Mouse (Mus musculus): ENCODE data around the gene Chit1.

Chit1 gene

GRCm38 (mm10) chr1:134150745-134151144 lies 39.7 kb downstream of the Chit1 start:
- DNase-seq, result no peak

GRCm38 (mm10) chr1:134151655-134152412 lies 40.8 kb downstream of the Chit1 start:
- DNase-seq, result peak; percentile 10 to 63

GRCm38 (mm10) chr1:134152626-134153590 lies 41.9 kb downstream of the Chit1 start:
- DNase-seq, result no peak

- DNase-seq, result no peak
These were observed 43.1 kb downstream of the Chit1 start for GRCm38 (mm10) chr1:134154121-134154520.

GRCm38 (mm10) chr1:134154655-134155054 lies 43.6 kb downstream of the Chit1 start:
- no peak for DNase-seq

GRCm38 (mm10) chr1:134160404-134160803 lies 49.4 kb downstream of the Chit1 start:
- no peak for DNase-seq

GRCm38 (mm10) chr1:134161399-134161798 lies 50.4 kb downstream of the Chit1 start:
- DNase-seq, result no peak

- no peak for DNase-seq
These were observed 51.6 kb downstream of the Chit1 start for GRCm38 (mm10) chr1:134162510-134163225.

- no peak for DNase-seq
These were observed 52.4 kb downstream of the Chit1 start for GRCm38 (mm10) chr1:134163476-134163875.

GRCm38 (mm10) chr1:134164454-134164853 lies 53.4 kb downstream of the Chit1 start:
- no peak for DNase-seq

GRCm38 (mm10) chr1:134166547-134166946 lies 55.5 kb downstream of the Chit1 start:
- no peak for DNase-seq

- no peak for DNase-seq
These were observed 56.6 kb downstream of the Chit1 start for GRCm38 (mm10) chr1:134167416-134168305.

- no peak for DNase-seq
These were observed 57.5 kb downstream of the Chit1 start for GRCm38 (mm10) chr1:134168567-134168966.

- no peak for DNase-seq
These were observed 58.1 kb downstream of the Chit1 start for GRCm38 (mm10) chr1:134168985-134169697.

GRCm38 (mm10) chr1:134173081-134173480 lies 62.0 kb downstream of the Chit1 start:
- DNase-seq, result no peak

- no peak for DNase-seq
These were observed 66.9 kb downstream of the Chit1 start for GRCm38 (mm10) chr1:134177976-134178375.

GRCm38 (mm10) chr1:134182025-134182424 lies 71.0 kb downstream of the Chit1 start, which contains the start of gene Chil1:
Gene Chil1 (plus strand): TSS chr1:134182176.
- no peak for DNase-seq

GRCm38 (mm10) chr1:134184089-134184488 lies 73.0 kb downstream of the Chit1 start:
- no peak for DNase-seq

GRCm38 (mm10) chr1:134188217-134188616 lies 77.2 kb downstream of the Chit1 start:
- DNase-seq, result no peak

- DNase-seq, result no peak
These were observed 78.1 kb downstream of the Chit1 start for GRCm38 (mm10) chr1:134188989-134189729.
